Mouse (Mus musculus): Measurements from ENCODE around the gene Agap3.

The Agap3 gene

GRCm38 (mm10) chr5:24474723-24475261 is 22.8 kb downstream of the Agap3 start:
- in situ Hi-C loops (cut with MboI, MseI) = no loop called here

GRCm38 (mm10) chr5:24475476-24476241 is 23.7 kb downstream of the Agap3 start:
- in situ Hi-C loops (cut with MboI, MseI) = no loop called here

- in situ Hi-C loops (cut with MboI, MseI) = no loop called here
Measured at GRCm38 (mm10) chr5:24477909-24478308, 25.9 kb downstream of the Agap3 start.

GRCm38 (mm10) chr5:24481647-24482046 is 29.7 kb downstream of the Agap3 start:
- in situ Hi-C loops (cut with MboI, MseI) = no loop called here

GRCm38 (mm10) chr5:24482247-24483079 is 30.5 kb downstream of the Agap3 start:
- in situ Hi-C loops (cut with MboI, MseI) = no loop called here

- in situ Hi-C loops (cut with MboI, MseI) = no loop called here
Measured at GRCm38 (mm10) chr5:24483326-24483725, 31.3 kb downstream of the Agap3 start.

- in situ Hi-C loops (cut with MboI, MseI) = no loop called here
Measured at GRCm38 (mm10) chr5:24484963-24485362, 33.0 kb downstream of the Agap3 start.

GRCm38 (mm10) chr5:24486097-24486496 is 34.1 kb downstream of the Agap3 start:
- in situ Hi-C loops (cut with MboI, MseI) = no loop called here

- in situ Hi-C loops (cut with MboI, MseI) = no loop called here
Measured at GRCm38 (mm10) chr5:24486738-24487137, 34.8 kb downstream of the Agap3 start.

- in situ Hi-C loops (cut with MboI, MseI) = no loop called here
Measured at GRCm38 (mm10) chr5:24490413-24490920, 38.5 kb downstream of the Agap3 start.

- in situ Hi-C loops (cut with MboI, MseI) = no loop called here
Measured at GRCm38 (mm10) chr5:24492546-24493285, 40.7 kb downstream of the Agap3 start.

GRCm38 (mm10) chr5:24495019-24495418 is 43.0 kb downstream of the Agap3 start:
- in situ Hi-C loops (cut with MboI, MseI) = no loop called here

GRCm38 (mm10) chr5:24496756-24497155 is 44.8 kb downstream of the Agap3 start:
- in situ Hi-C loops (cut with MboI, MseI) = no loop called here

- in situ Hi-C loops (cut with MboI, MseI) = no loop called here
Measured at GRCm38 (mm10) chr5:24497526-24497925, 45.5 kb downstream of the Agap3 start.

GRCm38 (mm10) chr5:24499113-24499512 is 47.1 kb downstream of the Agap3 start:
- in situ Hi-C loops (cut with MboI, MseI) = no loop called here

- in situ Hi-C loops (cut with MboI, MseI) = no loop called here
Measured at GRCm38 (mm10) chr5:24500851-24501250, 48.9 kb downstream of the Agap3 start.

GRCm38 (mm10) chr5:24502786-24503185 is 50.8 kb downstream of the Agap3 start:
- in situ Hi-C loops (cut with MboI, MseI) = no loop called here

- in situ Hi-C loops (cut with MboI, MseI) = no loop called here
Measured at GRCm38 (mm10) chr5:24505513-24505912, 53.5 kb downstream of the Agap3 start.

GRCm38 (mm10) chr5:24508406-24508805 is 56.4 kb downstream of the Agap3 start:
- in situ Hi-C loops (cut with MboI, MseI) = no loop called here

- in situ Hi-C loops (cut with MboI, MseI) = no loop called here
Measured at GRCm38 (mm10) chr5:24510635-24511034, 58.7 kb downstream of the Agap3 start.

- in situ Hi-C loops (cut with MboI, MseI) = no loop called here
Measured at GRCm38 (mm10) chr5:24512271-24512670, 60.3 kb downstream of the Agap3 start.

- in situ Hi-C loops (cut with MboI, MseI) = no loop called here
Measured at GRCm38 (mm10) chr5:24521366-24521765, 69.4 kb downstream of the Agap3 start.

Measured in T-helper 1 cell (primary cell).